Mouse (Mus musculus): Measurements from ENCODE around the gene Fev. TPM values are rescaled to one million over a fixed set of nuclear protein-coding genes. Genes with fewer than 3 reads are reported as not detected.

Fev gene
- total RNA-seq, 2 experiments from 2014 or later: not detected

Small RNA genes lying within 50 kb of the gene (microRNA-seq; reads per million reads assigned to microRNA genes)
- gene Mir375 (ENCODE audit: borderline replicate concordance in 2 of 2): 3.4 to 5.2 reads per million in 2 experiments

Other genes starting within 250 kb of the Fev start
- gene Ttll4, start 223.7 kb downstream of the Fev start, total RNA-seq (2021): 10 to 100 TPM; 10.8 to 11.4 TPM
- 10 to 100 TPM; 32.4 to 36.4 TPM for gene Cyp27a1, start 171.8 kb downstream of the Fev start, total RNA-seq (2021)
- gene Prkag3, start 136.2 kb downstream of the Fev start, total RNA-seq (2021): 10 to 100 TPM; 54.4 to 93.4 TPM
- gene Wnt6, start 113.5 kb downstream of the Fev start, total RNA-seq (2021): under 1 TPM; 0.46 TPM
- gene Wnt10a, start 93.9 kb downstream of the Fev start, total RNA-seq (2021): not detected
- gene Cdk5r2, start 30.5 kb downstream of the Fev start, total RNA-seq (2021): not detected
- not detected for gene Cryba2, start 7.7 kb upstream of the Fev start, total RNA-seq (2021)
- not detected for gene Cfap65, start 50.2 kb upstream of the Fev start, total RNA-seq (2021)
- under 1 TPM in 1 of 2 experiments, not detected in 1; 0.15 TPM for gene Ihh, start 66.3 kb upstream of the Fev start, total RNA-seq (2021)
- gene Nhej1, start 239.8 kb upstream of the Fev start, total RNA-seq (2021): 1 to 10 TPM; 5.3 to 6.1 TPM
- under 1 TPM in 1 of 2 experiments, not detected in 1; 0.13 TPM for gene Slc23a3, start 248.5 kb upstream of the Fev start, total RNA-seq (2021)